Mouse (Mus musculus) limb, embryonic 11.5 days (tissue): Measurements from ENCODE around the gene Zdhhc24. TPM values are rescaled to one million over a fixed set of nuclear protein-coding genes. Genes with fewer than 3 reads are reported as not detected.
A peak's percentile ranks its signal among the peaks of the same experiment; 100 is the strongest.
"Not testable (repeated sequence)": the region's sequence is repeated elsewhere in the genome, so short reads cannot be mapped to it uniquely, and the experiment has no call there.

Source experiments
- ATAC-seq: fragments of 200-750 bp; cut with Nextera tagmentation; 2 replicates; pipeline ENCODE4 v1.8.0; 2017; ENCODE audit warnings: low read depth; ENCODE audit not compliant: insufficient number of reproducible peaks, low FRiP score, low TSS enrichment
- DNase-seq: peaks from one replicate; pipeline ENCODE4 v3.0.0-alpha.2; 2015; ENCODE audit warnings: low spot score
- H3K27ac ChIP-seq: fragments of 300-500 bp; sonication (generic); replicated peaks from 2 replicates; pipeline ENCODE4 v1.5.1; 2014; ENCODE audit warnings: low read depth, mild to moderate bottlenecking, low read length
- H3K27me3 ChIP-seq: fragments of 300-500 bp; sonication (generic); 2 replicates; pipeline ENCODE4 v1.6.1; 2014; ENCODE audit warnings: mild to moderate bottlenecking, low read length, mixed read lengths; ENCODE audit not compliant: control insufficient read depth, insufficient read depth
- H3K36me3 ChIP-seq: fragments of 300-500 bp; sonication (generic); 2 replicates; pipeline ENCODE4 v1.6.1; 2014; ENCODE audit warnings: mild to moderate bottlenecking, low read length, moderate library complexity, mixed read lengths; ENCODE audit not compliant: control insufficient read depth, insufficient read depth
- H3K4me1 ChIP-seq: fragments of 300-500 bp; sonication (generic); 2 replicates; pipeline ENCODE4 v1.6.1; 2014; ENCODE audit warnings: low read length, mixed read lengths; ENCODE audit not compliant: control insufficient read depth, insufficient read depth
- H3K4me2 ChIP-seq: fragments of 300-500 bp; sonication (generic); 2 replicates; pipeline ENCODE4 v1.6.1; 2014; ENCODE audit warnings: low read depth, mild to moderate bottlenecking, moderate library complexity; ENCODE audit not compliant: severe bottlenecking
- H3K4me3 ChIP-seq: fragments of 300-500 bp; sonication (generic); 2 replicates; pipeline ENCODE4 v1.5.1; 2014; ENCODE audit warnings: low read depth, low read length
- H3K9ac ChIP-seq: fragments of 300-500 bp; sonication (generic); 2 replicates; pipeline ENCODE4 v1.6.1; 2014; ENCODE audit warnings: mild to moderate bottlenecking, low read length
- H3K9me3 ChIP-seq: fragments of 300-500 bp; sonication (generic); 2 replicates; pipeline ENCODE4 v1.6.1; 2016; ENCODE audit warnings: low read length; ENCODE audit not compliant: control insufficient read depth
- WGBS: fragments of 180-500 bp; shearing (Covaris S2); extraction: QIAGEN DNeasy Blood & Tissue Kit; methylation state at CpG from one replicate; pipeline ENCODE4 v1.1.7; 2014; 5-methylcytosine and 5-hydroxymethylcytosine counted together
- polyA plus RNA-seq: library from polyadenylated mRNA; unstranded; fragments of >200 nt; fragmentation: Nextera tagmentation; extraction: Ambion mirVana; gene quantifications from 2 replicates; pipeline ENCODE4 v1.2.1, GENCODE M21; 2014

Zdhhc24 gene
- polyA plus RNA-seq, 1 experiment from 2014 or later, result 6.5 TPM

DNA sequence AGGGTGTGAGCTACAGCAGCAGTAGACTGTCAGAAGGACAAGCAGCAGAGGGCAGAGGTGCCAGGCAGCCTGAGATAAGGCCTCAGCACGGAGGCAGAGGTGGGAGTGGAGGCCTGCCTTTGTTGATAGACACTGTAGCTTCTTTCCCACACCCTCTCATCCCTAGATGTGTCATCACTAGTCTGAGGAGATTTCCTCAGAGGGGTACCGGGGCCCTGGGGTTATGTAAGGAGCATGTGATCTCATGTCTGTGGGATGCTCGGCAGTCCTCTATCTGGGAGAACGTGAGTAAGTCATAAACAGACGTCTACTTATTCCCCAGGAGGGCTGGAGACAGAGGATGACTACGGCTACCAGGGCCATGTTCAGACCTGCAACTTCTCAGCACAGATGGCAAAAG lies 19.4 kb upstream of the Zdhhc24 start:
- Histone ChIP-seq H3K4me3 (no peak overlapping the region), H3K9me3 (no peaks in the 10 kb centered on the region), H3K27me3 (no peaks in the 10 kb centered on the region), H3K4me2 (no peak overlapping the region), H3K36me3 (no peaks in the 10 kb centered on the region), H3K9ac (no peak overlapping the region), H3K27ac (no peak overlapping the region), H3K4me1 (peaks cover 3% of the 10 kb centered on the region; the same call in 1 of the 2 replicates)
- 72% methylated on average over 6 of the region's 6 CpGs for WGBS
- DNase-seq (no peak), ATAC-seq (no peak)

DNA sequence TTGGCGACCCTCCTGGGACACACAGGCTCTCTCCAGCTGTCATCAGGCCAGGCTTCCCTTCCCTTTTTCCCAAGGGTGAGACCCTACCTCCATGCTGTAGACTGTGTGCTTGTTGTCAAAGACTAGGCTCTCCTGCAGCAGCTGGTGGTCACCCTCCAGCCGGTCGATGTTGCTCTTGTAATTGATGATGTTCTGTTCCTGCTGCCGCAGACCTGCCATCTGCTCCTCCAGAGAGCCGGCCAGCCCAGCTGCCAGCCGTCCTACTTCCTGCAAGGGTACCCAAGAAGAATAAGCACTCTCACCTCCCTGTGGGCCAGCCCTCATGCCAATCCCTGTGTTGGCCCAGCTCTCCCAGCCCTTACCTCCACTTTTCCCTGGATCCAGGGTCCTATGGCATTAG lies 15.4 kb upstream of the Zdhhc24 start:
- WGBS, result 83% methylated on average over 6 of the region's 6 CpGs
- H3K27me3 ChIP-seq, result no peaks in the 10 kb centered on the region
- H3K27ac ChIP-seq, result no peak overlapping the region
- no peaks in the 10 kb centered on the region for H3K9me3 ChIP-seq
- DNase-seq, result no peak
- no peak for ATAC-seq
- no peak overlapping the region for H3K4me2 ChIP-seq
- no peak overlapping the region for H3K9ac ChIP-seq
- no peaks in the 10 kb centered on the region for H3K36me3 ChIP-seq
- no peak overlapping the region for H3K4me3 ChIP-seq
- H3K4me1 ChIP-seq, result no peaks in the 10 kb centered on the region

DNA sequence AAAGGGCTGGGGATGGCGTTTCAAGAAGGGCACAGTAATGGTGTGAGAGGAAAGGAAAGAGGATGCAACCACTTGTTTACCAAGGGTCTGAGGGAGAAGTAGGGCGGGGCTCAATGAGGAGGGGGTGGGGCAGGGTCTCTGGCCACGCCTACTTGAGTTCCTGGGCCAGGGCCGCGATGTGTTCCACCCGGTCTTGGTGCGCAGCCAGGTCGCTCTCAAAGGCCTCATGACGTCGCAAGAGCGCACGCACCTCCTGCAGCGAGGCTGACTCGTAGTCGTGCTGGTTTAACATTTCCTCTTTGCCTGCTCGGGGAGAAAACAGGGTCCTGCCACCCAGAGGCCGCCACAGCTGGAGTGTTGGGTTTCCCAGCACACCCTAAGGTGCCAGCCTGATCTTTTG lies 13.3 kb upstream of the Zdhhc24 start:
- Histone ChIP-seq H3K9ac (no peak overlapping the region), H3K4me2 (no peak overlapping the region), H3K4me3 (no peak overlapping the region), H3K36me3 (no peaks in the 10 kb centered on the region), H3K27me3 (no peaks in the 10 kb centered on the region), H3K9me3 (no peaks in the 10 kb centered on the region), H3K27ac (no peak overlapping the region), H3K4me1 (no peaks in the 10 kb centered on the region)
- peak; percentile 27 for DNase-seq
- no peak for ATAC-seq
- WGBS, result 7% methylated on average over 17 of the region's 17 CpGs

DNA sequence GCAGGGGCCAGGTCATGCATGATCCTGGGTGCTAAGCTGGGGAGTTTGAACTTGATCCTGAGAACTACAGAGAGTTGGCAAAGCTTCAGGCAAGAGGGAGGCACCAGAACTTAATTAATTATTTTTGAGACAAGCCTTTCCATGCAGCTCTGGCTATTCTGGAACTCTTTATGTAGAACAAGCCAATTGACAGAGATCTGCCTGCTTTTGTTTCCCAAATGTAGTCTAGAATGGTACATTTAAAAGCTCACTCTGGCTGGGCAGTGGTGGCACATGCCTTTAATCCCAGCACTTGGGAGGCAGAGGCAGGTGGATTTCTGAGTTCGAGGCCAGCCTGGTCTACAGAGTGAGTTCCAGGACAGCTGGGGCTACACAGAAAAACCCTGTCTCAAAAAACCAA lies 3.9 kb upstream of the Zdhhc24 start:
- H3K36me3 ChIP-seq, H3K27me3 ChIP-seq, ATAC-seq, H3K4me2 ChIP-seq, H3K9ac ChIP-seq, H3K9me3 ChIP-seq, H3K4me3 ChIP-seq, DNase-seq, H3K27ac ChIP-seq, H3K4me1 ChIP-seq: not testable (repeated sequence)
- 92% methylated on average over 1 of the region's 1 CpGs for WGBS

- no peak for DNase-seq
- 83% methylated on average over 2 of the region's 4 CpGs for WGBS
- H3K4me1 ChIP-seq, result no peaks in the 10 kb centered on the region
- H3K9me3 ChIP-seq, result no peaks in the 10 kb centered on the region
- no peak overlapping the region for H3K4me3 ChIP-seq
- H3K4me2 ChIP-seq, result no peak overlapping the region
- no peak overlapping the region for H3K27ac ChIP-seq
- H3K9ac ChIP-seq, result no peak overlapping the region
- no peaks in the 10 kb centered on the region for H3K27me3 ChIP-seq
- H3K36me3 ChIP-seq, result no peaks in the 10 kb centered on the region
- no peak for ATAC-seq
These were observed 2.2 kb upstream of the Zdhhc24 start for GRCm38 (mm10) chr19:4876241-4876640.

- no peaks in the 10 kb centered on the region for H3K36me3 ChIP-seq
- 68% methylated on average over 3 of the region's 3 CpGs for WGBS
- H3K9ac ChIP-seq, result no peak overlapping the region
- H3K27me3 ChIP-seq, result no peaks in the 10 kb centered on the region
- no peak overlapping the region for H3K4me3 ChIP-seq
- ATAC-seq, result no peak
- no peaks in the 10 kb centered on the region for H3K4me1 ChIP-seq
- no peak overlapping the region for H3K4me2 ChIP-seq
- no peak for DNase-seq
- no peaks in the 10 kb centered on the region for H3K9me3 ChIP-seq
- H3K27ac ChIP-seq, result no peak overlapping the region
These were observed 1.7 kb upstream of the Zdhhc24 start for GRCm38 (mm10) chr19:4876755-4877154.

GRCm38 (mm10) chr19:4877785-4878184 lies 683 bp upstream of the Zdhhc24 start, which contains the start of gene Actn3:
Actn3 (minus strand) TSS chr19:4877909.
- Histone ChIP-seq H3K9ac (peak within 1 kb of the TSS; percentile 61), H3K36me3 (no peaks in the 10 kb centered on the region), H3K4me3 (peak within 1 kb of the TSS; percentile 80), H3K27ac (0 out of 2 replicates have a peak within 1 kb of the TSS, but pooled peaks have one; percentile 22), H3K4me1 (no peaks in the 10 kb centered on the region), H3K9me3 (no peaks in the 10 kb centered on the region), H3K27me3 (no peaks in the 10 kb centered on the region), H3K4me2 (peak within 1 kb of the TSS; percentile 81)
- 6% methylated on average over 17 of the region's 17 CpGs for WGBS
- no peak for DNase-seq
- no peak for ATAC-seq

DNA sequence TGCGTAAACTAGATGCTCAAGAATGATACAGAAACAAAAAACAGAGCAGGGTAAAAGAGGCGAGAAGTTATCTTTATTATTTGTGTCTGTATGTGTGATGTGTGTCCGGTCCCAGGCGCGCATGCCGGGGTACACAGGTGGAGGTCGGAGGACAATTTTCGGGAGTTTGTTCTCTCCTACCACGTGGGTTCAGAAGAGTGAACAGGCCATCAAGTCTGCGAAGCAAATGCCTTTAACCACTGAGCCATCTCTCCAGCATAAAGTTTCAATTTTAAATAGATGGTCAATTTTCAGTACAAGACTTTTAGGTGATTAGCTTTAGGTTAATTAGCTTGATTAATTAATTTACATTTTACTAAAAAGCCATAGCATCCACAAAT lies 846 bp downstream of the Zdhhc24 start:
- 57% methylated on average over 10 of the region's 10 CpGs for WGBS
- Histone ChIP-seq H3K36me3 (no peaks in the 10 kb centered on the region), H3K4me3 (peak overlapping the region; percentile 80), H3K27ac (no peak overlapping the region), H3K27me3 (no peaks in the 10 kb centered on the region), H3K9ac (no peak overlapping the region), H3K4me1 (no peaks in the 10 kb centered on the region), H3K9me3 (no peaks in the 10 kb centered on the region), H3K4me2 (peak overlapping the region; percentile 81)
- DNase-seq (no peak), ATAC-seq (no peak)

GRCm38 (mm10) chr19:4883961-4884360 lies 5.5 kb downstream of the Zdhhc24 start:
- Histone ChIP-seq H3K9me3 (no peaks in the 10 kb centered on the region), H3K4me3 (no peak overlapping the region), H3K4me1 (no peaks in the 10 kb centered on the region), H3K4me2 (no peak overlapping the region), H3K27me3 (no peaks in the 10 kb centered on the region), H3K36me3 (no peaks in the 10 kb centered on the region), H3K9ac (no peak overlapping the region), H3K27ac (no peak overlapping the region)
- no peak for ATAC-seq
- WGBS, result 84% methylated on average over 4 of the region's 4 CpGs
- DNase-seq, result no peak
